In genomic region chr10:19526353-19526752, GRCm38 (mm10) we compare ENCODE assay signal across 17 mouse cellular contexts.
DNase-seq lines count a peak whose midpoint lies in the region; ATAC-seq and TF ChIP-seq lines count a peak whose summit lies in the region.
"Had no signal": no experiment of that assay in that cellular context is flagged by ENCODE, and none has a peak within 500 bp of the region (broad histone marks: within the 10 kb centered on the region; RNA-seq: fewer than 3 reads in every experiment).

No protein-coding gene starts in this region.

- no peak overlapping the region for H3K4me2 ChIP-seq in intestine, postnatal 0 days (replicated peaks; ENCODE audit: low read depth)
- no peak overlapping the region for H3K4me2 ChIP-seq in hindbrain, embryonic 13.5 days
- H3K4me2 ChIP-seq: heart, embryonic 13.5 days; hindbrain, embryonic 12.5 days; limb, embryonic 13.5 days had no signal

- H3K27ac ChIP-seq in intestine, postnatal 0 days (ENCODE audit: low read depth, low read length), result peak overlapping the region; percentile 30; the same call in 1 of the 2 replicates
- no peak overlapping the region for H3K27ac ChIP-seq in hindbrain, embryonic 13.5 days
- H3K27ac ChIP-seq: heart, embryonic 13.5 days; hindbrain, embryonic 12.5 days; left cerebral cortex, adult 2 months; limb, embryonic 13.5 days had no signal

- TF ChIP-seq CTCF in Patski (IDR thresholded peaks at IDR 0.05), result no peak
- no peak for TF ChIP-seq CTCF in intestine, postnatal 0 days (IDR thresholded peaks at IDR 0.05; ENCODE audit: low read depth)

- no peaks in the 10 kb centered on the region for H3K27me3 ChIP-seq in Patski
- H3K27me3 ChIP-seq in intestine, postnatal 0 days (replicated peaks; ENCODE audit: control insufficient read depth, insufficient read depth, low read length), result no peaks in the 10 kb centered on the region
- no peaks in the 10 kb centered on the region for H3K27me3 ChIP-seq in hindbrain, embryonic 13.5 days
- H3K27me3 ChIP-seq: heart, embryonic 13.5 days; hindbrain, embryonic 12.5 days; limb, embryonic 13.5 days had no signal

- no peak overlapping the region for H3K4me3 ChIP-seq in intestine, postnatal 0 days (ENCODE audit: low read depth, low read length)
- H3K4me3 ChIP-seq in hindbrain, embryonic 13.5 days, result no peak overlapping the region
- H3K4me3 ChIP-seq: heart, embryonic 13.5 days; hindbrain, embryonic 12.5 days; left cerebral cortex, adult 2 months; limb, embryonic 13.5 days had no signal

- WGBS in intestine, postnatal 0 days, result 4% methylated on average over 1 of the region's 1 CpGs
- WGBS in hindbrain, embryonic 13.5 days, result 55% methylated on average over 1 of the region's 1 CpGs

- in situ Hi-C loops in Patski (cut with MboI; ENCODE audit: low pct_unique_long_range_greater_than_20kb), result no loop called here

- H3K9me3 ChIP-seq in intestine, postnatal 0 days (ENCODE audit: control insufficient read depth), result no peaks in the 10 kb centered on the region
- H3K9me3 ChIP-seq in hindbrain, embryonic 13.5 days, result no peaks in the 10 kb centered on the region
- H3K9me3 ChIP-seq: heart, embryonic 13.5 days; hindbrain, embryonic 12.5 days; limb, embryonic 13.5 days had no signal

- no peaks in the 10 kb centered on the region; the same call in none of the 2 replicates for H3K4me1 ChIP-seq in intestine, postnatal 0 days (replicated peaks; ENCODE audit: control insufficient read depth, insufficient read depth, low read length)
- no peaks in the 10 kb centered on the region for H3K4me1 ChIP-seq in hindbrain, embryonic 13.5 days (replicated peaks)
- H3K4me1 ChIP-seq: heart, embryonic 13.5 days; hindbrain, embryonic 12.5 days had no signal

- no peaks in the 10 kb centered on the region for H3K36me3 ChIP-seq in intestine, postnatal 0 days (ENCODE audit: control insufficient read depth, insufficient read depth)
- no peaks in the 10 kb centered on the region for H3K36me3 ChIP-seq in hindbrain, embryonic 13.5 days
- H3K36me3 ChIP-seq: heart, embryonic 13.5 days; hindbrain, embryonic 12.5 days; limb, embryonic 13.5 days had no signal

- peak; percentile 35 for DNase-seq in kidney, adult 9 months
- no peak for DNase-seq in kidney, adult 18-20 months
- DNase-seq in Patski (ENCODE audit: low read depth, low spot score), result peak; percentile 39
- DNase-seq in cerebellum, postnatal 14 days, result no peak
- DNase-seq: cerebellum, adult 11 months; forebrain, postnatal 0 days; gastrocnemius, postnatal 14 days; right cerebral cortex, postnatal 25 days; thymus, adult 18-20 months had no signal

- POLR2A ChIA-PET in Patski (lab: Charles Lee), result interaction anchor here (0.6 kb wide), 1 partner anchor 602 kb away, joined by 4 read pairs; no protein-coding TSS in a partner anchor

- peak; percentile 91 for ATAC-seq in Patski
- peak; percentile 50; the same call in 1 of the 2 replicates for ATAC-seq in intestine, postnatal 0 days
- ATAC-seq in megakaryocyte, adult 5-6 weeks (ENCODE audit: poor library complexity, severe bottlenecking), result peak; percentile 82
- ATAC-seq in erythroid progenitor cell, adult 5-6 weeks (replicated peaks; ENCODE audit: low FRiP score, poor library complexity, severe bottlenecking), result no peak
- no peak for ATAC-seq in hindbrain, embryonic 13.5 days (ENCODE audit: low FRiP score)
- ATAC-seq: forebrain, postnatal 0 days had no signal

- no peak overlapping the region for H3K9ac ChIP-seq in intestine, postnatal 0 days (ENCODE audit: low read depth, low read length)
- H3K9ac ChIP-seq in hindbrain, embryonic 13.5 days, result no peak overlapping the region
- H3K9ac ChIP-seq: forebrain, postnatal 0 days; heart, embryonic 13.5 days; hindbrain, embryonic 12.5 days; limb, embryonic 13.5 days had no signal

- CTCF ChIA-PET in Patski (lab: Charles Lee), result interaction anchor here (0.9 to 1.1 kb wide), 5 partner anchors 24 to 79 kb away, joined by 3 to 4 read pairs (median 3); partner anchors contain the start of gene Ifngr1

Comparison
In these comparisons a context has a peak if more than half of its experiments do, and no peak if none do; other contexts are left out.
1. DNase-seq: peak in kidney, adult 9 months (single experiment) and Patski (single experiment); none in kidney, adult 18-20 months (single experiment) and cerebellum, postnatal 14 days (0 of 2).
2. ATAC-seq: peak in Patski (single experiment), intestine, postnatal 0 days (single experiment) and megakaryocyte, adult 5-6 weeks (single experiment); none in erythroid progenitor cell, adult 5-6 weeks (single experiment) and hindbrain, embryonic 13.5 days (single experiment).